Mouse (Mus musculus): ENCODE results near the gene Ncbp2. TPM values are rescaled to one million over a fixed set of nuclear protein-coding genes. Genes with fewer than 3 reads are reported as not detected.

The Ncbp2 gene
- total RNA-seq (2023): 10 to 100 TPM; 15.1 to 15.2 TPM

DNA sequence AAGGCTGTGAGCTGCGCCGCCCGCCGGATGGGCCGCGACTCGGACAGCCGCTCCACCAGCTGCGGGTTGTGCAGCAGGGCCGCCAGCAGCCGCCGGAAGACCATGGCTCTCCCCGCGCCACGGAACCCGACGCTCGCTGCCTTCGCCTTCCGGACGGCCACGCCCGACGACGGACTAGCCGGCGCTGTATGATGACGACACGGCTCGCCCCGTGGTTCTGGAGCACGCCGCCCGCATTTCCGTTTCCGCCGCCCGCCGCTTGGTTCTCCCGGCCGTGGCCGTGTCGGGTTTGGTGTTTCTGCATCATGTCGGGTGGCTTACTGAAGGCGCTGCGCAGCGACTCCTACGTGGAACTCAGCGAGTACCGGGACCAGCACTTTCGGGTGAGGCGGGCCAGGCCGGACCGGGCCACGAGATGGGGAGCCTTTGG is at the start of gene Ncbp2, which contains the start of gene 0610012G03Rik:
Ncbp2 (plus strand) TSS at position 169 of the 430 bp plus-strand sequence.
0610012G03Rik (minus strand) TSS at position 150 of the 430 bp plus-strand sequence.

DNA sequence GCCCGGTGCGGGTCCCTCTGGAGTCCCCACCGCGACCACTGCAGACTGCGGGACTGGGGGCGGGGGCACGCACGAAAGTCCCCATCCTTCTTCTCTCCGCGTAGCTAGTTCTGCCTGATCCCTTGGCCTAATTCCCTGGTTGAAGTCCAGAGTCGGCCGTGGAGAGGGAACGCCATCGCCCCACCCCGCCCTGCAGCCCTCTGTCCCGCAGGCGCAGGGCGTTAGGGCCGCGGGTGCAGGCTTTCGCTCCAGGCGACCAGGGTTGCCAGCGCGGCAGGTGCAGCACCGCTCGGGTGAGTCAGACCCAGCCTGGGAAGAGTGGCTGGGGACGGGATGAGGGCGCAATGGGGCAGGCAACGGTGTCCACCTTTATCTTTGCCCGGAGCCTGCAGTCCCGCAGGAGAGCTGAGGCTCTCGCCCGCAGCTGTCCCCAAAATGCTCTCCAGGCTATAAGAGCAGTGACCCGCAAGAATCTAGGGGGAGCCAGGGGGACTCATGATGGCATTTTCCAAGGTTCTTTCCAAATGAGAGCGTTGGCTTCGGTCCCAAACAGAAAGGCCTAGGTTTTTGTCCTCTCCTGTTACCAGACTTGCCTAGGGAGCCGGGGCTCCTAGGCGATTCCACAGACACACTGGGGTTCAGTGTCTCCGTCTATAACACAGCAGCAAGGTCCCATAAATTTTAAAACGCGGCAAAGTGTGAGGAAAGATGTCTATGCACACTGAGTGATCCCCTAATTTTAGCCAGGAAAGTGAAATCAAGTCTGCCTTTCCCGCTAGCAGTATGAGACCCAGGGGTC is 14.4 kb upstream of the Ncbp2 start, which contains the start of gene Pigz:
Pigz (plus strand) TSS at position 101 of the 799 bp plus-strand sequence.

DNA sequence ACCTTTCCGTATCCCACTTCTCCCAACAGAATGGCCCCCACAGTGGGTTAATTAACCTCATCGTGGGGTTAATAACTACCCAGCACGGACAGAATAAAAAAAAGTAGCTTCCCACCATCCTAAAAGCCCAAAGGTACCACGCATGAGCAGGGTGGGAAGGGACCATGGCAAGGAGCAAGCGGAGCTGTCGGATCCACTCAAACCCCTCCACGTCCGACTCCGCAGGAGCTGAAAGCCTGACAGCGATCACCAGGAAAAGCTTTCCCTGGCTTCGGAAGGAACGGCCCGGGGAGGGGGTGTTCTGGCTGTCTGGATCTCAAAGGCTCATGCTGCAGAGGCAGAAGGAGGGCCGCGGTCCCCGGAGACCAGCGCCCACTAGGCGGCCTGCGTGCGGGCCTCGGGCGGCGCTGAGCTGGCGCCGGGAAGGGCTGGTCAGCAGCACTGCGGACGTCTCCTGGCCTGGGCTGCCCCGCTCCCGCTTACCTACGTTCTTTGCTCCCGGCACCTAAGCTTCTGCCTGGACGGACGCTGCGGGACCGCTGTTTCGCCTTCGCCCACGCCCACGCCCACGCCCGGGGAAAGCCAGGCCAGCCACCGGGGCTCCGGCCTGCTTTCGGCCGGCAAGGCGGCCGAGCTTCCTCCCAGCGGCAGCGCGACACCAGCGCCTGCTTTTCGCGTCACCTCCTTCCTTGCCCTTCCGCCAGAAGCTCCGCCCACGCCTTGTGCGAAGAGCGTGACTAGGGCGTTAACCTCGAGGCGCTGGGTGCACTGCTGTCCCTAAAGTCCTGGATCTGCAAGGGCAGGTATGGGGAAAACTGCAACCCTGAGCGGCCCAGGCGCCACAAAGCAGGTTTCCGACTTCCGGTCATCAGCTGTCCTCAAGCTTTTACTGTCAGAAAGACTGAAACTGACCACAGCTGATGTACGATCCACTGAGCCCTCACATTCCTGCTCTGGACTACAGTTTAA is 54.5 kb downstream of the Ncbp2 start, which contains the start of gene Senp5:
Senp5 (minus strand) TSS at position 779 of the 969 bp plus-strand sequence.

Other genes starting within 250 kb of the Ncbp2 start
- gene Meltf, start 69.7 kb upstream of the Ncbp2 start, total RNA-seq (2023): not detected
- not detected for gene Pigz, start 14.7 kb upstream of the Ncbp2 start, total RNA-seq (2023)
- gene 0610012G03Rik, start within 50 bp of the Ncbp2 start, total RNA-seq (2023): 10 to 100 TPM in 1 of 2 experiments, 1 to 10 TPM in 1; 9.8 to 14.8 TPM
- 10 to 100 TPM; 11.8 to 13.1 TPM for gene Senp5, start 54.8 kb downstream of the Ncbp2 start, total RNA-seq (2023)
- gene Pak2, start 130.8 kb downstream of the Ncbp2 start, total RNA-seq (2023): 100 to 1,000 TPM; 102 to 105 TPM
- gene Pigx, start 151.2 kb downstream of the Ncbp2 start, total RNA-seq (2023): 10 to 100 TPM; 48.5 to 49.5 TPM
- gene Cep19, start 151.3 kb downstream of the Ncbp2 start, total RNA-seq (2023): 10 to 100 TPM; 30.2 to 40.6 TPM
- gene Nrros, start 217.1 kb downstream of the Ncbp2 start, total RNA-seq (2023): 100 to 1,000 TPM; 125 to 160 TPM
- 1 to 10 TPM; 5.7 to 6.9 TPM for gene Bex6, start 231.3 kb downstream of the Ncbp2 start, total RNA-seq (2023)

Data from neutrophil, adult 59 days (primary cell).